In the genomic region with DNA sequence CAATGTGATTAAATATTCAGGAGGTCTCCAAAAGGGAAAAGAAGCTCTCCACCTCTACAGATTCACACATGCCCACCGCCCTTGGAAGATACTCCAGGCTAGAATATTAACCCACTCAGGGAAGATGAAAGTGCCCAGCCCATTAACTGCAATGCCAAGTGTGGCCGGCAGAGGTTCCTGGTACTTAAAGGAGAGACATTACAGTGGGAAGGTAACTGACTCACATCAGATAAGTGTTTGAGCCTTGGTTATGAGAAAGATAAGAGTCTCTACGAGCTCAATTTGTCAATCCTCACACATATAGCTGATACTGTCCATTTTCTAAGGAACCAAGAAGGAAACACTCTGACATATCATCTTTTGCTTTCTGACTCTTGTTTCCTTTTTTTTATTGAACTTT, we compare ENCODE assay signal across 17 mouse cellular contexts. TPM values are rescaled to one million over a fixed set of nuclear protein-coding genes. Genes with fewer than 3 reads are reported as not detected.
DNase-seq lines count a peak whose midpoint lies in the region; ATAC-seq and TF ChIP-seq lines count a peak whose summit lies in the region.
"Had no signal": no experiment of that assay in that cellular context is flagged by ENCODE, and none has a peak within 500 bp of the region (broad histone marks: within the 10 kb centered on the region; RNA-seq: fewer than 3 reads in every experiment).

No protein-coding gene starts in this region.

- DNase-seq in left cerebral cortex, adult 2 months (ENCODE audit: extremely low spot score in 1 of 2, low spot score in 2 of 2) = no peak
- DNase-seq in left cerebral cortex, postnatal 36 days (ENCODE audit: low spot score in 2 of 2) = no peak
- DNase-seq in R1 (ENCODE audit: low read depth, low spot score) = peak; percentile 43
- no peak for DNase-seq in stomach, postnatal 0 days (ENCODE audit: low spot score)
- no peak for DNase-seq in spleen, postnatal 36 days (ENCODE audit: low spot score in 2 of 2)
- DNase-seq in frontal cortex, postnatal 25 days (ENCODE audit: low spot score in 2 of 2) = no peak
- DNase-seq: cerebellum, adult 9-11 months; gastrocnemius, postnatal 25 days; heart, postnatal 14 days; lung, postnatal 10 days had no signal

- TF ChIP-seq CTCF in left cerebral cortex, adult 2 months (IDR thresholded peaks at IDR 0.05) = peak; percentile 19
- TF ChIP-seq CTCF in E14TG2a.4 (conservative IDR thresholded peaks at IDR 0.05; ENCODE audit: low read length) = peak; percentile 69
- peak; percentile 48 for TF ChIP-seq CTCF in stomach, postnatal 0 days (IDR thresholded peaks at IDR 0.05; ENCODE audit: low read depth)

- no peaks in the 10 kb centered on the region for H3K36me3 ChIP-seq in E14TG2a.4 (ENCODE audit: insufficient read depth, low read length)
- no peaks in the 10 kb centered on the region for H3K36me3 ChIP-seq in stomach, postnatal 0 days (ENCODE audit: control insufficient read depth, insufficient read depth, low read length)
- H3K36me3 ChIP-seq: embryonic facial prominence, embryonic 13.5 days; limb, embryonic 13.5 days; midbrain, embryonic 15.5 days; neural tube, embryonic 13.5 days had no signal

- intact Hi-C loops in left cerebral cortex, adult 2 months (cut with DNase I) = no loop called here
- intact Hi-C loops in left cerebral cortex, postnatal 36 days (cut with DNase I) = no loop called here

- no peak overlapping the region for H3K9ac ChIP-seq in stomach, postnatal 0 days (ENCODE audit: low read length)
- H3K9ac ChIP-seq: embryonic facial prominence, embryonic 13.5 days; forebrain, embryonic 13.5 days; limb, embryonic 13.5 days; midbrain, embryonic 15.5 days; neural tube, embryonic 13.5 days had no signal

- no peak for TF ChIP-seq EP300 in stomach, postnatal 0 days (optimal IDR thresholded peaks at IDR 0.05)

- no peak overlapping the region for H3K4me2 ChIP-seq in stomach, postnatal 0 days (replicated peaks; ENCODE audit: low read depth)
- H3K4me2 ChIP-seq: embryonic facial prominence, embryonic 13.5 days; forebrain, embryonic 13.5 days; limb, embryonic 13.5 days; midbrain, embryonic 15.5 days; neural tube, embryonic 13.5 days had no signal

- H3K27ac ChIP-seq in left cerebral cortex, adult 2 months = no peak overlapping the region
- no peak overlapping the region for H3K27ac ChIP-seq in stomach, postnatal 0 days (replicated peaks)
- H3K27ac ChIP-seq: embryonic facial prominence, embryonic 13.5 days; forebrain, embryonic 13.5 days; limb, embryonic 13.5 days; midbrain, embryonic 15.5 days; neural tube, embryonic 13.5 days had no signal

- 40% methylated on average over 3 of the region's 3 CpGs for WGBS in stomach, postnatal 0 days

- H3K4me1 ChIP-seq in E14TG2a.4 (replicated peaks; ENCODE audit: low read depth, low read length) = no peaks in the 10 kb centered on the region
- H3K4me1 ChIP-seq in stomach, postnatal 0 days (replicated peaks; ENCODE audit: control insufficient read depth, insufficient read depth) = no peaks in the 10 kb centered on the region
- H3K4me1 ChIP-seq: embryonic facial prominence, embryonic 13.5 days; forebrain, embryonic 13.5 days; limb, embryonic 13.5 days; midbrain, embryonic 15.5 days; neural tube, embryonic 13.5 days had no signal

- H3K9me3 ChIP-seq in E14TG2a.4 (ENCODE audit: low read length) = no peaks in the 10 kb centered on the region
- no peaks in the 10 kb centered on the region for H3K9me3 ChIP-seq in stomach, postnatal 0 days (ENCODE audit: control insufficient read depth, low read length)
- H3K9me3 ChIP-seq: embryonic facial prominence, embryonic 13.5 days; forebrain, embryonic 13.5 days; limb, embryonic 13.5 days; midbrain, embryonic 15.5 days; neural tube, embryonic 13.5 days had no signal

- no peaks in the 10 kb centered on the region for H3K27me3 ChIP-seq in E14TG2a.4 (ENCODE audit: insufficient read depth, low read length)
- H3K27me3 ChIP-seq in stomach, postnatal 0 days (ENCODE audit: control insufficient read depth, insufficient read depth, low read length) = no peaks in the 10 kb centered on the region
- H3K27me3 ChIP-seq: embryonic facial prominence, embryonic 13.5 days; forebrain, embryonic 13.5 days; limb, embryonic 13.5 days; midbrain, embryonic 15.5 days; neural tube, embryonic 13.5 days had no signal

- no peak overlapping the region for H3K4me3 ChIP-seq in left cerebral cortex, adult 2 months
- no peak overlapping the region for H3K4me3 ChIP-seq in E14TG2a.4 (replicated peaks; ENCODE audit: low read length)
- H3K4me3 ChIP-seq in stomach, postnatal 0 days (ENCODE audit: low read depth, low read length) = no peak overlapping the region
- H3K4me3 ChIP-seq: embryonic facial prominence, embryonic 13.5 days; forebrain, embryonic 13.5 days; limb, embryonic 13.5 days; midbrain, embryonic 15.5 days; neural tube, embryonic 13.5 days had no signal

- ATAC-seq in stomach, postnatal 0 days (ENCODE audit: low FRiP score, low TSS enrichment) = no peak
- ATAC-seq: forebrain, embryonic 13.5 days; midbrain, embryonic 15.5 days had no signal

RNA-seq across cellular contexts. Expression of gene Tas2r144, which starts 28.9 kb away (rescaled TPM):
- total RNA-seq in left cerebral cortex, adult 2 months (2021) = not detected
- not detected for total RNA-seq in left cerebral cortex, postnatal 36 days (2021)
- not detected in 2 replicates for polyA plus RNA-seq in stomach, postnatal 0 days (2015; fragmentation: Nextera tagmentation; extraction: Ambion mirVana)
- total RNA-seq: gastrocnemius, postnatal 25 days; heart, postnatal 14 days had no signal
- polyA plus RNA-seq: embryonic facial prominence, embryonic 13.5 days; forebrain, embryonic 13.5 days; limb, embryonic 13.5 days; midbrain, embryonic 15.5 days; neural tube, embryonic 13.5 days; stomach, embryonic 14.5 days had no signal

RNA-seq across cellular contexts. Expression of gene Tas2r139, which starts 45.5 kb away (rescaled TPM):
- not detected for total RNA-seq in left cerebral cortex, adult 2 months (2021)
- total RNA-seq in left cerebral cortex, postnatal 36 days (2021) = not detected
- polyA plus RNA-seq in stomach, postnatal 0 days (2015; fragmentation: Nextera tagmentation; extraction: Ambion mirVana) = not detected in 2 replicates
- total RNA-seq: gastrocnemius, postnatal 25 days; heart, postnatal 14 days had no signal
- polyA plus RNA-seq: embryonic facial prominence, embryonic 13.5 days; forebrain, embryonic 13.5 days; limb, embryonic 13.5 days; midbrain, embryonic 15.5 days; neural tube, embryonic 13.5 days; stomach, embryonic 14.5 days had no signal

RNA-seq across cellular contexts. Expression of gene Gstk1, which starts 59.5 kb away (rescaled TPM):
- total RNA-seq in left cerebral cortex, adult 2 months (2021) = 10 to 100 TPM in 1 of 2 experiments, 1 to 10 TPM in 1; 9.0 to 10.0 TPM
- 10 to 100 TPM; 11.3 to 11.6 TPM for total RNA-seq in left cerebral cortex, postnatal 36 days (2021)
- 56.7 and 60.5 TPM in 2 replicates for polyA plus RNA-seq in stomach, postnatal 0 days (2015; fragmentation: Nextera tagmentation; extraction: Ambion mirVana)

Comparison
In these comparisons a context has a peak if more than half of its experiments do, and no peak if none do; other contexts are left out.
1. CTCF ChIP-seq: peak in every context shown above with its lines; median percentile 69 in E14TG2a.4; 48 in stomach, postnatal 0 days; 19 in left cerebral cortex, adult 2 months.